8 mouse cellular contexts compared by ENCODE assay signal in genomic region chr7:98289585-98289984, GRCm38 (mm10). TPM values are rescaled to one million over a fixed set of nuclear protein-coding genes. Genes with fewer than 3 reads are reported as not detected.
DNase-seq lines count a peak whose midpoint lies in the region; ATAC-seq and TF ChIP-seq lines count a peak whose summit lies in the region.

No protein-coding gene starts in this region.

- no peaks in the 10 kb centered on the region for H3K9me3 ChIP-seq in limb, embryonic 10.5 days (replicated peaks)
- H3K9me3 ChIP-seq in hindbrain, embryonic 13.5 days, result no peaks in the 10 kb centered on the region

- TF ChIP-seq CTCF in bone marrow, adult 2 months (IDR thresholded peaks at IDR 0.05; ENCODE audit: control insufficient read depth, insufficient read depth, low read length), result peak; percentile 32; the same call in 1 of the 2 replicates

- H3K4me1 ChIP-seq in bone marrow, adult 2 months (ENCODE audit: control insufficient read depth, insufficient read depth, low read length), result no peaks in the 10 kb centered on the region
- H3K4me1 ChIP-seq in limb, embryonic 10.5 days, result no peaks in the 10 kb centered on the region
- no peaks in the 10 kb centered on the region for H3K4me1 ChIP-seq in hindbrain, embryonic 13.5 days (replicated peaks)

- 29% methylated on average over 3 of the region's 3 CpGs for WGBS in bone marrow, adult 2 months
- WGBS in limb, embryonic 10.5 days, result 38% methylated on average over 3 of the region's 3 CpGs
- WGBS in hindbrain, embryonic 13.5 days, result 33% methylated on average over 3 of the region's 3 CpGs

- H3K27me3 ChIP-seq in limb, embryonic 10.5 days (ENCODE audit: low read depth, poor library complexity, severe bottlenecking), result no peaks in the 10 kb centered on the region
- H3K27me3 ChIP-seq in hindbrain, embryonic 13.5 days, result no peaks in the 10 kb centered on the region

- no peak overlapping the region for H3K4me2 ChIP-seq in hindbrain, embryonic 13.5 days

- H3K27ac ChIP-seq in bone marrow, adult 2 months (ENCODE audit: control insufficient read depth, insufficient read depth, low read depth, low read length, poor library complexity), result no peak overlapping the region
- H3K27ac ChIP-seq in limb, embryonic 10.5 days, result no peak overlapping the region
- H3K27ac ChIP-seq in hindbrain, embryonic 13.5 days, result no peak overlapping the region

- no peaks in the 10 kb centered on the region for H3K36me3 ChIP-seq in limb, embryonic 10.5 days
- H3K36me3 ChIP-seq in hindbrain, embryonic 13.5 days, result no peaks in the 10 kb centered on the region

- no peak for ATAC-seq in hindbrain, embryonic 13.5 days (ENCODE audit: low FRiP score)

- H3K4me3 ChIP-seq in bone marrow, adult 2 months (replicated peaks; ENCODE audit: control insufficient read depth, low read depth, low read length), result no peak overlapping the region
- H3K4me3 ChIP-seq in limb, embryonic 10.5 days, result no peak overlapping the region
- no peak overlapping the region for H3K4me3 ChIP-seq in hindbrain, embryonic 13.5 days

- no peak overlapping the region for H3K9ac ChIP-seq in hindbrain, embryonic 13.5 days

- no peak for TF ChIP-seq POLR2A in bone marrow, adult 2 months (IDR thresholded peaks at IDR 0.05; ENCODE audit: borderline replicate concordance, control insufficient read depth, low read depth, low read length)

- DNase-seq in kidney, adult 18-20 months, result peak; percentile 11
- no peak for DNase-seq in kidney, adult 11 months
- DNase-seq in CD4-positive helper T cell, adult 2 months (ENCODE audit: low read depth, low spot score), result peak; percentile 27
- DNase-seq in lung, postnatal 25 days (ENCODE audit: low spot score), result peak; percentile 46
- no peak for DNase-seq in limb, embryonic 10.5 days (ENCODE audit: low spot score)
- no peak for DNase-seq in heart, adult 8-10 months (ENCODE audit: low spot score)

RNA-seq across cellular contexts. Expression of gene Acer3, which starts 31.4 kb away (rescaled TPM):
- 11.7 and 12.9 TPM in 2 replicates for polyA plus RNA-seq in bone marrow, adult 2 months (2011; ENCODE audit: insufficient read depth, insufficient read length, low replicate concordance, missing spikeins)
- polyA plus RNA-seq in limb, embryonic 10.5 days (2016; fragmentation: Nextera tagmentation; extraction: Ambion mirVana), result 19.0 and 23.2 TPM in 2 replicates
- total RNA-seq in heart, adult 8-10 months (2022), result 10 to 100 TPM in 3 of 4 experiments, 1 to 10 TPM in 1; 7.6 to 13.8 (median 12.4) TPM
- polyA plus RNA-seq in hindbrain, embryonic 13.5 days (2015; fragmentation: Nextera tagmentation; extraction: Ambion mirVana), result 16.6 and 18.3 TPM in 2 replicates

Comparison
In these comparisons a context has a peak if more than half of its experiments do, and no peak if none do; other contexts are left out.
1. DNase-seq: peak in kidney, adult 18-20 months (single experiment), CD4-positive helper T cell, adult 2 months (single experiment) and lung, postnatal 25 days (single experiment); none in kidney, adult 11 months (single experiment), limb, embryonic 10.5 days (single experiment) and heart, adult 8-10 months (single experiment).